Mouse (Mus musculus) embryonic facial prominence, embryonic 11.5 days (tissue): ENCODE data around the gene Arl15. TPM values are rescaled to one million over a fixed set of nuclear protein-coding genes. Genes with fewer than 3 reads are reported as not detected.

Experiments
- ATAC-seq: fragments of 200-750 bp; cut with Nextera tagmentation; replicated peaks from 2 replicates; pipeline ENCODE4 v1.8.0; 2017; ENCODE audit warnings: low read depth; ENCODE audit not compliant: insufficient number of reproducible peaks, low FRiP score, low TSS enrichment
- DNase-seq: peaks from one replicate; pipeline ENCODE4 v3.0.0-alpha.2; 2015; ENCODE audit warnings: low spot score
- H3K27ac ChIP-seq: fragments of 300-500 bp; sonication (generic); replicated peaks from 2 replicates; pipeline ENCODE4 v1.5.1; 2014; ENCODE audit warnings: mild to moderate bottlenecking, low read depth, low read length, control low read depth
- H3K27me3 ChIP-seq: fragments of 300-500 bp; sonication (generic); 2 replicates; pipeline ENCODE4 v1.6.1; 2014; ENCODE audit warnings: mild to moderate bottlenecking, low read length, moderate library complexity, mixed read lengths; ENCODE audit not compliant: control insufficient read depth, insufficient read depth
- H3K36me3 ChIP-seq: fragments of 300-500 bp; sonication (generic); replicated peaks from 2 replicates; pipeline ENCODE4 v1.6.1; 2014; ENCODE audit warnings: low read depth, mild to moderate bottlenecking, low read length, moderate library complexity, mixed read lengths; ENCODE audit not compliant: control insufficient read depth, insufficient read depth
- H3K4me1 ChIP-seq: fragments of 300-500 bp; sonication (generic); 2 replicates; pipeline ENCODE4 v1.6.1; 2014; ENCODE audit warnings: low read length, mixed read lengths; ENCODE audit not compliant: control insufficient read depth, insufficient read depth
- H3K4me2 ChIP-seq: fragments of 300-500 bp; sonication (generic); 2 replicates; pipeline ENCODE4 v1.6.1; 2014; ENCODE audit warnings: low read depth, mild to moderate bottlenecking, control low read depth, low read length, moderate library complexity
- H3K4me3 ChIP-seq: fragments of 300-500 bp; sonication (generic); 2 replicates; pipeline ENCODE4 v1.5.1; 2014; ENCODE audit warnings: low read depth, low read length, control low read depth
- H3K9ac ChIP-seq: fragments of 300-500 bp; sonication (generic); replicated peaks from 2 replicates; pipeline ENCODE4 v1.6.1; 2014; ENCODE audit warnings: mild to moderate bottlenecking, control low read depth, low read length
- H3K9me3 ChIP-seq: fragments of 300-500 bp; sonication (generic); replicated peaks from 2 replicates; pipeline ENCODE4 v1.6.1; 2016; ENCODE audit warnings: mild to moderate bottlenecking, low read length, inconsistent platforms, mixed read lengths; ENCODE audit not compliant: control insufficient read depth
- WGBS: fragments of 180-500 bp; shearing (Covaris S2); extraction: QIAGEN DNeasy Blood & Tissue Kit; methylation state at CpG from one replicate; pipeline ENCODE4 v1.1.7; 2014; 5-methylcytosine and 5-hydroxymethylcytosine counted together
- polyA plus RNA-seq: library from polyadenylated mRNA; unstranded; fragments of >200 nt; fragmentation: Nextera tagmentation; extraction: Ambion mirVana; gene quantifications from 2 replicates; pipeline ENCODE4 v1.2.1, GENCODE M21; 2014

Arl15 gene
- polyA plus RNA-seq, 1 experiment from 2014 or later: 10.9 TPM

DNA sequence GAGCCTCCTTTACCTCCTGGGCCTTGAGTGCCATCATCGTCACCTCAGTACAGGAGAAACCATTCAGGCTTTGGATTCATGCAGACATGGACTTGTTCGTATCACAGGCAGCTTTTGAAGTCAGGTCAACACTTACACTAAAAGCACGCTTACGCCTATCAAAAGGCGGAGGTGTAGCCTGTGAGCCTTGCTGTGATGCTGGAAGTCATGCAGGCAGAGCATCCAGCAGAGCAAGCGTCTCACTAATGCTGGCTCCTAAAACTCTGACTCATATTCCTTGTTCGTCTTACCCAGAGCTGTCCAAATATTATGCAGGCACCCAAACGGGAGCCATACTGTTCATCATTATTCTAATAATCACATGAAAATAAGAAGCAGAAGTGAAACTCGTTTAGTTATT lies 215.5 kb downstream of the Arl15 start:
- 85% methylated on average over 9 of the region's 9 CpGs for WGBS
- Histone ChIP-seq H3K4me3 (no peak overlapping the region), H3K27ac (no peak overlapping the region), H3K4me1 (no peaks in the 10 kb centered on the region), H3K36me3 (no peaks in the 10 kb centered on the region), H3K9ac (no peak overlapping the region), H3K27me3 (no peaks in the 10 kb centered on the region), H3K9me3 (no peaks in the 10 kb centered on the region), H3K4me2 (no peak overlapping the region)
- no peak for DNase-seq
- ATAC-seq: no peak

DNA sequence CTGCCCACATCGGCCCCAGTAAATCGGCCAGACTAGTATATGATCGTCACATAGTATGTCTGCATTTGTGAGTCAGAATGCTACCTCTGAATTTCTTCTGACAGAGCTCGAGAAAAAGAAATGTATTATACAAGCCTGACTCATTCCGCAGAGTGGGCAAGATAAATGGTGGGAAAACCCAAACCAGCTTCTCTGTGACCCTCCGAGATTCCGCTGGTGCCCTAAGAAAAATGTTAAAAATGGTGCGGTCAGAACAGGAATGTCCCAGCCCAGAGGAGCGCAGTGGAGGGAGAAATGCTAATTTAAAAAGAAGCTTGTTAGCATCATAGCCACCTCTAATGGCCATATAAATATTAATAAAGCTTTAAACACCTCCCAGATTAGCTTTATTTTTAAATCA lies 216.2 kb downstream of the Arl15 start:
- ATAC-seq: no peak

DNA sequence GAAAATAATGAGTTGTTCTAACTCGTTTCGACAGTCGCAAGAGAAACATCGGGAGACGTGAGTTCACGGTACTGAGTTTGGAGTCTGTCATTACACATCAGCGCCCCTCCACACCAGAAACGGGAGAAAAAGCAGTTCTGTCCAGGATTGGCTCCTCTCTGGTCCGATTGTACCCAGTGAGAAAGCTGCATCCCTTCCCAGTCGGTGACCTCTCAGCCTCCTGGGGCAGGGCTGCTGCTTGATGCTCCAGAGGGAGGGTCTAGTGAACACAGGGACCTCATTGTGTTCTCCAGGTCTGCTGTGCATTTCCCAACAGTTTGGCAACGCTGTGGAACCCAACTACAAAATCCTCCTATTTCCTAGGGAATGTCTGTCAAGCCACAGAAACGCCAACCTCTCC lies 216.7 kb downstream of the Arl15 start:
- Histone ChIP-seq H3K9me3 (no peaks in the 10 kb centered on the region), H3K4me3 (no peak overlapping the region), H3K4me2 (no peak overlapping the region), H3K27ac (no peak overlapping the region), H3K4me1 (no peaks in the 10 kb centered on the region), H3K9ac (no peak overlapping the region), H3K27me3 (no peaks in the 10 kb centered on the region), H3K36me3 (no peaks in the 10 kb centered on the region)
- ATAC-seq (no peak), DNase-seq (peak; percentile 49)
- WGBS: 27% methylated on average over 12 of the region's 12 CpGs

More for the DNA sequence above, 216.2 kb downstream of the Arl15 start:
- no peak for DNase-seq
- Histone ChIP-seq H3K9ac (no peak overlapping the region), H3K36me3 (no peaks in the 10 kb centered on the region), H3K4me2 (no peak overlapping the region), H3K27ac (no peak overlapping the region), H3K9me3 (no peaks in the 10 kb centered on the region), H3K27me3 (no peaks in the 10 kb centered on the region), H3K4me1 (no peaks in the 10 kb centered on the region), H3K4me3 (no peak overlapping the region)
- 82% methylated on average over 9 of the region's 9 CpGs for WGBS

DNA sequence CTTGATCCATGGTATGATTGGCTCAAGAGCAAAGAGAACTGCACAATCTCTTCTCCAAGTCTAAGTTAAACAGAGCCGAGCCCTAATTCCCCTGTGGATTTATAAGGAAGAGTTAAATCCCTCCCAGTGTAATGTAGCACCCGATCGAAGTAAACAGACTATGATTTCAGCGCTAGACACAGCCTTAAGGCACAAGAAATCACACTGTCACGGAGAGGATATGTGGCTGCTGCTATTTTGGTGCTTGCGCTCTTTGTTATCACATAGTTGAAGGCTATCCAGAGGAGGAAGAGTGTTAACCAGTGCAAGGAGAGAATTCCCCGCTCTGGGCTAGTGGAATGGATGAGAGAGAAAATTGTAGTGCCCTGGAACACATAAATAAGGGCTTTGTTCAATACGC lies 223.6 kb downstream of the Arl15 start:
- ATAC-seq (no peak), DNase-seq (no peak)
- H3K9ac ChIP-seq: no peak overlapping the region
- no peaks in the 10 kb centered on the region for H3K36me3 ChIP-seq
- no peak overlapping the region for H3K4me2 ChIP-seq
- no peak overlapping the region for H3K27ac ChIP-seq
- WGBS: 54% methylated on average over 8 of the region's 8 CpGs
- H3K9me3 ChIP-seq: no peaks in the 10 kb centered on the region
- H3K4me3 ChIP-seq: no peak overlapping the region
- H3K27me3 ChIP-seq: no peaks in the 10 kb centered on the region
- H3K4me1 ChIP-seq: no peaks in the 10 kb centered on the region

DNA sequence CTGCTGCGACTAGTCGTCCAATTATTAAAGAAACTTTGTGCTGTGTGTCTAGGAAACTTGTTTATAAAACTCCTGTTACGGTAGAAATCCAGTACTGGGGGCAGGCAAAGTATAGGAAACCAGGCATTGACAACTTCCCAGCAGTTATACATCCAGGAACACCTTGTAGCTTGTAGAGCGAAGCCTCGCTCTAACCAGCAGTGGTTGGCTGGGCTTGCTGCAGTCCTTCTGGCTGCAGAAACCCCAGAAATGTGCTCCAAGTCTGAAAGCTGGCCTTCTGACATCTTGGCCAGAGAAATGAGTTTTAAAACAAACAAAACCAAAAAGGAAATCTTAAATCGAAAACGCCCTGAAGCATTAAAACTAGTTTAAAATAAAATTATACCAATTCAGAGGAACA lies 229.2 kb downstream of the Arl15 start:
- WGBS: 93% methylated on average over 7 of the region's 7 CpGs

DNA sequence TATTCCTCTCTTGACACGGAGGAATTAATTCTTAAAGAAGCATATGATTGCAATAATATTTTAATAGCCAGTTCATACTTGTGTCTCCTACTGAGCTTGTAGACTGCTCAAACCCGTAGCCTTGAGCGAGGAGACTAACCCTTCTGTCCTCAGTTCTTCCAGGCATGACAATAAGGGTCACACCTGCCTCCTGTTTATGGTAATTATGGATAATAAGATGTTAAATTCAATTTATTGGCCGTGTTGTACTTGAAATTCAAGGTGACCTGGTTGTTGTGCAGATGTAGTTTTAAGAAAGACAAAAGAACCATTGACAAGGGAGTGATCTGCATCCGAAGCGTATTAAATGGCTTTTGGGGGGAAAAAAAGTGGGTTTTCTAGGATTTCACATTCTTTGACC lies 232.0 kb downstream of the Arl15 start:
- H3K4me1 ChIP-seq: no peaks in the 10 kb centered on the region
- DNase-seq (peak; percentile 32), ATAC-seq (no peak)
- no peak overlapping the region for H3K4me3 ChIP-seq
- H3K9me3 ChIP-seq: no peaks in the 10 kb centered on the region
- no peak overlapping the region for H3K4me2 ChIP-seq
- H3K27ac ChIP-seq: no peak overlapping the region
- 59% methylated on average over 6 of the region's 6 CpGs for WGBS
- H3K36me3 ChIP-seq: no peaks in the 10 kb centered on the region
- no peak overlapping the region for H3K9ac ChIP-seq
- no peaks in the 10 kb centered on the region for H3K27me3 ChIP-seq

More for the DNA sequence above, 229.2 kb downstream of the Arl15 start:
- no peaks in the 10 kb centered on the region for H3K4me1 ChIP-seq
- H3K9me3 ChIP-seq: no peaks in the 10 kb centered on the region
- DNase-seq (no peak), ATAC-seq (no peak)
- H3K27me3 ChIP-seq: no peaks in the 10 kb centered on the region
- H3K4me3 ChIP-seq: no peak overlapping the region
- no peak overlapping the region for H3K4me2 ChIP-seq
- H3K36me3 ChIP-seq: no peaks in the 10 kb centered on the region
- no peak overlapping the region for H3K9ac ChIP-seq
- H3K27ac ChIP-seq: no peak overlapping the region

DNA sequence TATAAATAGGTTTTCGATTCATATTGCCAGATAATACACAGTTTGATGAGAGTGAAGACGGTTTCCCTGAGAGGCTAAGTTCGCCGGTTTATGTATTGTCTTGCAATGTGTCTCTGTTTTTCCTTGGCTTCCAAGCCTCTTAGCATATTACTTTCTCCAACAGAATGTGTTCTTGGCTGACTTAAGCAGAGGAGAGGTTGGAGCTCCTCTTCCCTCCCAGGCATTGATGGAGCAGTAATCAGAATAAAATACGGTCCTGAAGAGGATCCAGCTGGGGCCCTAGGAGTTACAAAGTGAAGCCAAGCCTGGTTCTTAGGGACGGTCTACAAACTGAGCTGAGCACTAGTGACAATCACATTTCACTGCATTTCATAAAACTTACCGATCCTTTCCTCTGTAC lies 232.4 kb downstream of the Arl15 start:
- H3K9me3 ChIP-seq: no peaks in the 10 kb centered on the region
- no peaks in the 10 kb centered on the region for H3K27me3 ChIP-seq
- DNase-seq: no peak
- no peaks in the 10 kb centered on the region for H3K4me1 ChIP-seq
- no peak for ATAC-seq
- 90% methylated on average over 7 of the region's 7 CpGs for WGBS
- no peaks in the 10 kb centered on the region for H3K36me3 ChIP-seq
- no peak overlapping the region for H3K4me2 ChIP-seq
- H3K9ac ChIP-seq: no peak overlapping the region
- H3K27ac ChIP-seq: no peak overlapping the region
- no peak overlapping the region for H3K4me3 ChIP-seq

DNA sequence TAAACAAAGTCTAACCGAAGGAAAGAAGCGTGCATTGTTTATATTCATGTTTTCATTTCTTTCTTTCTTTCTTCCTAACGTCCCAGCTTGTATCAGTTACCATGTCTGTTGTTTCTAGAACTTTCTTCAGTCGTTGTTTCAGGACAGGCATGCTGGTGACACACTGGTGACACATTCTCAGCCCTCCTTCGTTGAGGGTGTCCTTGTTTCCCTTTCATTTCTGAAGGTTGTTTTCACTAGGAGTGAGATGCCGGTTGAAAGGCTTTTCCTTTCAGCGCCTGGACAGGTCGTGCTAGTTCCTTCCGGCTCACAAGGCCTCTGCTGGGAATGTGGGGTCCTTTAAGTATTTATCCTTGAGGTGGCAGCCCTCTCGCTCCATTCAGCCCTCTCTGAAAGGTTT lies 253.8 kb downstream of the Arl15 start:
- no peaks in the 10 kb centered on the region for H3K9me3 ChIP-seq
- DNase-seq (no peak), ATAC-seq (no peak)
- WGBS: 48% methylated on average over 10 of the region's 10 CpGs
- H3K4me1 ChIP-seq: no peaks in the 10 kb centered on the region
- H3K36me3 ChIP-seq: no peaks in the 10 kb centered on the region
- H3K4me3 ChIP-seq: no peak overlapping the region
- no peak overlapping the region for H3K4me2 ChIP-seq
- no peak overlapping the region for H3K9ac ChIP-seq
- no peak overlapping the region for H3K27ac ChIP-seq
- no peaks in the 10 kb centered on the region for H3K27me3 ChIP-seq
